Mouse (Mus musculus) limb, embryonic 10.5 days (tissue): ENCODE measurements around the gene Mthfs. TPM values are rescaled to one million over a fixed set of nuclear protein-coding genes. Genes with fewer than 3 reads are reported as not detected.

Experiments
- DNase-seq: peaks from one replicate; pipeline ENCODE4 v3.0.0-alpha.2; 2017; ENCODE audit warnings: low spot score
- H3K27ac ChIP-seq: fragments of 300-500 bp; sonication (generic); 2 replicates; pipeline ENCODE4 v1.5.1; 2016; ENCODE audit warnings: mild to moderate bottlenecking
- H3K27me3 ChIP-seq: fragments of 300-500 bp; sonication (generic); 2 replicates; pipeline ENCODE4 v1.6.1; 2016; ENCODE audit warnings: low read depth, mild to moderate bottlenecking; ENCODE audit not compliant: poor library complexity, severe bottlenecking
- H3K36me3 ChIP-seq: fragments of 300-500 bp; sonication (generic); 2 replicates; pipeline ENCODE4 v1.6.1; 2016; ENCODE audit warnings: mild to moderate bottlenecking, moderate library complexity
- H3K4me1 ChIP-seq: fragments of 300-500 bp; sonication (generic); 2 replicates; pipeline ENCODE4 v1.6.1; 2016
- H3K4me3 ChIP-seq: fragments of 300-500 bp; sonication (generic); 2 replicates; pipeline ENCODE4 v1.5.1; 2016; ENCODE audit warnings: mild to moderate bottlenecking, moderate library complexity
- H3K9me3 ChIP-seq: fragments of 300-500 bp; sonication (generic); replicated peaks from 2 replicates; pipeline ENCODE4 v1.6.1; 2016; ENCODE audit warnings: mild to moderate bottlenecking
- WGBS: fragments of 180-500 bp; shearing (Covaris S2); methylation state at CpG from one replicate; pipeline ENCODE4 v1.1.7; 2016; 5-methylcytosine and 5-hydroxymethylcytosine counted together
- polyA plus RNA-seq: library from polyadenylated mRNA; unstranded; fragments of >200 nt; fragmentation: Nextera tagmentation; extraction: Ambion mirVana; gene quantifications from 2 replicates; pipeline ENCODE4 v1.2.1, GENCODE M21; 2016

Mthfs gene
- polyA plus RNA-seq, 1 experiment from 2014 or later = 23.0 TPM

DNA sequence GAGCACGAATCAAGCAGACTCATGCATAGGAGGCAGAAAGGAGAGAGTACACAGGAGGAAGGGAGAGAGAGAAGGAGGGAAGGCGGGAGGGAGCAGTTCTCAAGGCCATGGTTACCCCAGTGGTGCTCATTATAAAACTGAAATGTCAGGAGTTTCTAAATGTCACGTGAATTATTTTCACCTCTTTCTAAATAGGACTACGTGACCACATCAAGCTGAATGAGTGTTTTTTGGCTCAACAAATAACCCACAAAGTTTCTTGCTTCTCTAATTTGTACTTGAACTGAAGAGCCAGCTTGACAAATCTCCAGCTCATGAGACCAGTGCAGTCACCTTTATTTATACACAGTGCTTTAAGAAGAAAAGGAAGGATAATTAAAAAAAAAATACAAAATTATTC lies 56.6 kb downstream of the Mthfs start:
- Histone ChIP-seq H3K36me3 (no peaks in the 10 kb centered on the region), H3K27ac (no peak overlapping the region), H3K4me1 (no peaks in the 10 kb centered on the region), H3K4me3 (no peak overlapping the region), H3K9me3 (no peaks in the 10 kb centered on the region), H3K27me3 (no peaks in the 10 kb centered on the region)
- WGBS = 77% methylated on average over 4 of the region's 4 CpGs
- DNase-seq = no peak

- Histone ChIP-seq H3K9me3 (no peaks in the 10 kb centered on the region), H3K27me3 (no peaks in the 10 kb centered on the region), H3K36me3 (no peaks in the 10 kb centered on the region), H3K27ac (no peak overlapping the region), H3K4me3 (no peak overlapping the region), H3K4me1 (no peaks in the 10 kb centered on the region)
- WGBS = 72% methylated on average over 5 of the region's 5 CpGs
- DNase-seq = no peak
These were observed 57.1 kb downstream of the Mthfs start for GRCm38 (mm10) chr9:89267572-89267971.

DNA sequence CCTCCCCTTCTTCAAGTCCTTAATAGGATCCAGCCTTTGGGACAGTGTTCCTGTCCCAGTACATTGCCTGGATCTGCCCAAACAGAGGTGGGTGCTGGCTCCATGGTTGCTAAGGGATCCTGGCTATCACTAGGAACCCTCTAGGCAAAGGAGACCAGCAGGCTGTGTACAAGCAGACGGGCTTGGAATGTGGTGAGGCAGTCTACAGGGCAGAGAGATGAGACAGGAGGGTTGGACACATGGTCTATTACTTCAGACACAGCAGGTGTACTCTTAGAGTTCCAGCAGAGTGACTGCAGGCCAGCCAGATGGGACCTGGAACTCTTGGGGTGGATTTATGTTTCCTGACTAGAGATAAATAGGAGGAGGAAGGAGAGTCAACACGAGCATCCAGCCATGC lies 59.9 kb downstream of the Mthfs start:
- Histone ChIP-seq H3K36me3 (no peaks in the 10 kb centered on the region), H3K4me3 (no peak overlapping the region), H3K27me3 (no peaks in the 10 kb centered on the region), H3K9me3 (no peaks in the 10 kb centered on the region), H3K4me1 (no peaks in the 10 kb centered on the region), H3K27ac (no peak overlapping the region)
- no peak for DNase-seq
- 82% methylated on average over 2 of the region's 2 CpGs for WGBS

DNA sequence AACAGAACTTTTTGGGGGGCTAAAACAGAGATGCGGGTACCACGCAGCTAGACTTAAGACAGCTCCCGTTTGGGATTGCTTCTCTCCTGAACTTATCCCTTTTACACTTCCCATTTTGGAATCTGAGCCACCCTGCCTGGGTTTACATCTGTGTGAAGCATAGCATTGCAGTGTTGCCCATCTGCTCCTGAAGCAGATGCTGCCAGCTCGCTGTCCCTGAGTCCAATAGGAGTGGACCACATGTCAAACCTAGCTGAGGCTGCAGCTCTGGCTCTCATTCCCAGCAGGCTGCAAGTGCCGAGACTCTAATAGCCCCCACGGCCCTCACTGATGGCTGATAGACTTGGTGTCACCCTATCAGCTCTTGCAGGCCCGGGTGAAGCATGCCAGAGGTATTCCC lies 63.3 kb downstream of the Mthfs start:
- DNase-seq = no peak
- Histone ChIP-seq H3K27ac (no peak overlapping the region), H3K4me3 (no peak overlapping the region), H3K4me1 (no peaks in the 10 kb centered on the region), H3K36me3 (no peaks in the 10 kb centered on the region), H3K27me3 (no peaks in the 10 kb centered on the region), H3K9me3 (no peaks in the 10 kb centered on the region)
- WGBS = 84% methylated on average over 7 of the region's 7 CpGs

- Histone ChIP-seq H3K4me3 (no peak overlapping the region), H3K9me3 (no peaks in the 10 kb centered on the region), H3K36me3 (no peaks in the 10 kb centered on the region), H3K27me3 (no peaks in the 10 kb centered on the region), H3K27ac (no peak overlapping the region), H3K4me1 (no peaks in the 10 kb centered on the region)
- DNase-seq = no peak
- 90% methylated on average over 8 of the region's 8 CpGs for WGBS
These were observed 67.7 kb downstream of the Mthfs start for GRCm38 (mm10) chr9:89278207-89278606.

DNA sequence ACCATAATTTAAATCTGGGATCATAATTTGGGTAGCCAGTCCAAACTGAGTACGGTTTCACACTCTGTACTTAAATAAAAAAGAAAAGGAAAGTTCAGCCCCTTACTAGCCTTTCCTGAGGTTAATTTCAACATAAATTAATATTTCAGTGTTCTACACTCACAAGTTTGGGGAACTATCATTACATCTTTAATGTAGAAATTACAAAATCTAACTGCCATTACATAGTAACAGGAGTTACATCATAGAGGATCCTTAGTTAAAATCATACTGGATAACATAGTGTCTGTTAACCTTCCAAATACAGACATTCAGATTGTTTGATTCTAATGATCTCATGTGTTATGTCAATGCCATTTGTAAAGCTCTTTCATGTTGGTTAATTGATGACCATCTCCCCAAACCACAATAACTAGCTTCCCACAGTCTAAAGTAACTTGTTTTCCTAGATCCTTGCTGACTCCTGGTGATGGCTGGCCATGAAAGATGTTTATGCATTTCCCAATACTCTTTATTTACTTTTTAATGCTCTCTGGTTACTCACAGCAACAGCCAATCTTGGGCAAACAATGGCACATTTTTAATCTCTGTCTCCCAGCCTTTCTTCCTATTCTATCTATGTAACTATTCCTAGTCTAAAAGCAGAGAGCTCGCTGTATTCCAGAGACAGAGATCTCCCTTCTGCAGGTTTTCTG lies 72.0 kb downstream of the Mthfs start:
- no peaks in the 10 kb centered on the region for H3K27me3 ChIP-seq
- H3K9me3 ChIP-seq = no peaks in the 10 kb centered on the region
- H3K4me3 ChIP-seq = no peak overlapping the region
- no peaks in the 10 kb centered on the region for H3K36me3 ChIP-seq
- 91% methylated on average over 2 of the region's 2 CpGs for WGBS
- no peaks in the 10 kb centered on the region for H3K4me1 ChIP-seq
- DNase-seq = no peak
- H3K27ac ChIP-seq = no peak overlapping the region

GRCm38 (mm10) chr9:89288037-89288436 lies 77.6 kb downstream of the Mthfs start:
- no peak overlapping the region for H3K27ac ChIP-seq
- no peaks in the 10 kb centered on the region for H3K4me1 ChIP-seq
- H3K9me3 ChIP-seq = no peaks in the 10 kb centered on the region
- H3K36me3 ChIP-seq = no peaks in the 10 kb centered on the region
- 91% methylated on average over 2 of the region's 2 CpGs for WGBS
- DNase-seq = no peak
- H3K4me3 ChIP-seq = no peak overlapping the region
- H3K27me3 ChIP-seq = no peaks in the 10 kb centered on the region

DNA sequence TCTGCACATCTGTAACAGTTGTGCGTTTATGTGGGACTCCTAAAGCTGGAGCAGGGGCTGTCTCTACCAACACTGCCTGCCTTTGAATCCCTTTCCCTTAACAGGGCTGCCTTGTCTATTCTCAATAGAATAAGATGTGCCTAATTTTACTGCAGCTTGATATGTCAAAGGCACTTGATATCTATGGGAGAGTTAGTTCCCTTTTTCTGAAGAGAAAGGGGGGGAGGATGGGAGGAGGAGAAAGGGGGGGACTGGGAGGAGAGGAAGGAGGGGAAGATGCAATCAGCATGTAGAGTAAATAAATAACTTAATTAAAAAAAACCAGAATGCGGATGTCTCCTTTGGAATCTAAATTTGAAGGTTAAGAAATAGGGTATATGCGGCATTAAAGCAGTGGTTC lies 82.9 kb downstream of the Mthfs start:
- Histone ChIP-seq H3K27ac (no peak overlapping the region), H3K4me3 (no peak overlapping the region), H3K36me3 (no peaks in the 10 kb centered on the region), H3K9me3 (no peaks in the 10 kb centered on the region), H3K4me1 (no peaks in the 10 kb centered on the region), H3K27me3 (no peaks in the 10 kb centered on the region)
- no peak for DNase-seq
- 93% methylated on average over 3 of the region's 3 CpGs for WGBS

DNA sequence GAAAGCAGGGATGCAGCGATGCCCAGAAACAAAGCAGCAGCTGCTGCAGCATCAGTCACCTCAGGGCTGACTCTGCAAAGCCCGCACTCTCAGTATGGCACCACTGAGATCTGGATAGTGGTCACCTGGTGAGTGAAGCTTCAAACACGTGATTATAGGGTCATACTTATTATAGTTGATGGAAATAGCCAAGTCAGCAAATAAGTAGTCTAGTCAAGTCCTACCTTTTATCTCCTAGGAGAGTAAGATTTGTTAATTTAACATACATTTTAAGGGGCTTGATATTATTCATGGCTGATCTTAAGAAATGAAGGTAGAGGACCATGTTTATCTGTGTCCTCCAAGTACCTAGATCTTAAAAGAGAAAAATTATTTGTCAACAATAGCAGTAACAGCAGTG lies 83.6 kb downstream of the Mthfs start:
- DNase-seq = no peak
- Histone ChIP-seq H3K36me3 (no peaks in the 10 kb centered on the region), H3K27ac (no peak overlapping the region), H3K9me3 (no peaks in the 10 kb centered on the region), H3K4me3 (no peak overlapping the region), H3K4me1 (no peaks in the 10 kb centered on the region), H3K27me3 (no peaks in the 10 kb centered on the region)
- WGBS = 71% methylated on average over 3 of the region's 3 CpGs

- no peaks in the 10 kb centered on the region for H3K27me3 ChIP-seq
- H3K36me3 ChIP-seq = no peaks in the 10 kb centered on the region
- WGBS = 85% methylated on average over 2 of the region's 2 CpGs
- H3K9me3 ChIP-seq = no peaks in the 10 kb centered on the region
- DNase-seq = no peak
- no peak overlapping the region for H3K27ac ChIP-seq
- H3K4me1 ChIP-seq = no peaks in the 10 kb centered on the region
- no peak overlapping the region for H3K4me3 ChIP-seq
These were observed 95.2 kb downstream of the Mthfs start for GRCm38 (mm10) chr9:89305637-89306036.

DNA sequence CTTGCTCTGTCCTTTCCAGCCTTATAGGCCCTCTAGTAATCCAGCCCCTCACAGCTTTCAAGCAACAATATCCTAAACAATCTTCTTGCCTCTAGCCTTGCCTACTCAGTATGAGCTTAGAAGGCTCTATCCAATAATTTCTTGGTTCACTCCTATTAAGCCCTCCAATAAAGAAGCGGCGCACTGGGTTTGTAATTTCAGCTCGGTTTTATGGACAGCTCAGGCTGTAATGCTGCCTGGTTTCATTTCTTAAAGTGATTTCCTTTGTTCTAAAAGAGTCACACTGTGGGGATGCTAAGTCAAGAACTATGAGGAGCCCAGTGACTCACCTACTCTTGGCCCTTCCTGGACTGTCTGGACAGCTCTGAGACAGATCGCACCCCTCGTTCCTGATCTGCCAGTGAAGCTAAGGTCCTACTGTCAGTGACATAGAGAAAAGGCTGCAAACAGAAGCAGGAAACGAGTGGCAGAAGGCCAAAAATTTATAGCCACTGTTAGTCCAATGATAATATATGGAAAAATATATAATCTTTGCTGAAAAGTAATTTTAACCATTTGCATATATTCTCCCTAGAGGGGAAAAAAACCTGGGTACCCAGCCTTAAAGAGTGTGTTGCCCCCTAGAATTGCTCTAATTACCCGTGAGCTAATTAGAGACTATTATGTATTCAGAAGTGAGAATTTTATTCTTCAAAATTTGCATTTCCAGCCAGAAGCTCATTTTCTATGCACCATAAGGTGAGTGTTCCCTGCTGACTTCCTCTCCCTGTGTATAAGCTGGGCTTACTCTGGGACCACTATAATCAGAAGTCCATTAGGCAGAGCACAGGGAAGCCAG lies 98.1 kb downstream of the Mthfs start:
- H3K36me3 ChIP-seq = no peaks in the 10 kb centered on the region
- no peaks in the 10 kb centered on the region for H3K9me3 ChIP-seq
- no peak overlapping the region for H3K27ac ChIP-seq
- no peak overlapping the region for H3K4me3 ChIP-seq
- no peak for DNase-seq
- WGBS = 85% methylated on average over 7 of the region's 7 CpGs
- no peaks in the 10 kb centered on the region for H3K27me3 ChIP-seq
- no peaks in the 10 kb centered on the region for H3K4me1 ChIP-seq

GRCm38 (mm10) chr9:89309195-89309535 lies 98.7 kb downstream of the Mthfs start:
- Histone ChIP-seq H3K27ac (no peak overlapping the region), H3K27me3 (no peaks in the 10 kb centered on the region), H3K4me1 (no peaks in the 10 kb centered on the region), H3K4me3 (no peak overlapping the region), H3K9me3 (no peaks in the 10 kb centered on the region), H3K36me3 (no peaks in the 10 kb centered on the region)
- no peak for DNase-seq
- WGBS = 95% methylated on average over 2 of the region's 2 CpGs

DNA sequence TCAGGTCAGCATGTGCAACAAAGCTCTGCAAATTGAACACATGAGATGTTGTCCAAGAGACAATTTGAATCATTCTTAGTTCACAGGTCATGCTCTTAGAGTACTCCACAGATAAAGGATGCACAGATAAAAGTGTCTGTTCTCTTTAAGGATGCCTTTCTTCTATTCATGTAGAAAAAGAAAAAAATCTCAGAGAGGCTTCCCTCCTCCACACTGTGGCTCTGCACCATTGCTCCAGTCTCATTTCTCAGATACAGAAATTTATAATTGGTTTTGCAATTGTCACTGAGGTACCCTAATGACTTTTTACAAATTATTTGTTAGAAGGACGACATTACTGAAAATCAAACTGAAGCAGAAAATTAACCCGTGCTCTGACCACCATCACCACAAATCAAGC lies 101.2 kb downstream of the Mthfs start:
- no peaks in the 10 kb centered on the region for H3K9me3 ChIP-seq
- no peaks in the 10 kb centered on the region for H3K36me3 ChIP-seq
- 85% methylated on average over 2 of the region's 2 CpGs for WGBS

More for the DNA sequence above, 101.2 kb downstream of the Mthfs start:
- Histone ChIP-seq H3K4me1 (no peaks in the 10 kb centered on the region), H3K27ac (no peak overlapping the region), H3K4me3 (no peak overlapping the region), H3K27me3 (no peaks in the 10 kb centered on the region)
- DNase-seq = no peak
